Mouse (Mus musculus): ENCODE measurements around the gene Hoxc4.

GRCm38 (mm10) chr15:103002156-103002555, 16.6 kb upstream of the Hoxc4 start:
- TF ChIP-seq POLR2A (IDR thresholded peaks at IDR 0.05; ENCODE audit: borderline replicate concordance, insufficient read depth, low read length) (no peak), CTCF (IDR thresholded peaks at IDR 0.05; ENCODE audit: borderline replicate concordance, insufficient read depth, low read depth, low read length) (no peak)

Data from cerebellum, adult 2 months (tissue).